Mouse (Mus musculus) 3T3-L1 (cell line): ENCODE data around the gene Kif26b.
A peak's percentile ranks its signal among the peaks of the same experiment; 100 is the strongest.

Experiments
- DNase-seq: peaks from one replicate; pipeline ENCODE4 v3.0.0-alpha.2; 2015; ENCODE audit warnings: low read depth, low spot score

Kif26b gene

DNA sequence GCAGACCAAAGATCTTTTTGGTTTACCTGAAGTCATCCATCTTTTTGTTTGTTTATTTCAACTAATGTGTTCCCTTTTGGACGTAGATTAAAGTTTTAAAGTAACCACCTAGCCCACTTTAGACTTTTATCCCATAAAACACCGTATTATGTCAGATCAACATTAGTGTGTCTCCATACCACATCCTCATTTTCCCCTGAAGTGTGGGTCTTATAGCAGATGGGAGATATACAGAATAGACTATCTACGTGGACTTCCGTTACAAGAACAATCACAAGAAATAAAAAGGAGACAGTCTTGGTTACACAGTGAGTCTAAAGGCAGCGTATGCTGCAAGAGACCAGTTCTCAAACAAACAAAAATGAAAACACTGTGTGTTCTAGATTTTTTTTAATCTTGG is 185.3 kb downstream of the Kif26b start:
- no peak for DNase-seq

DNA sequence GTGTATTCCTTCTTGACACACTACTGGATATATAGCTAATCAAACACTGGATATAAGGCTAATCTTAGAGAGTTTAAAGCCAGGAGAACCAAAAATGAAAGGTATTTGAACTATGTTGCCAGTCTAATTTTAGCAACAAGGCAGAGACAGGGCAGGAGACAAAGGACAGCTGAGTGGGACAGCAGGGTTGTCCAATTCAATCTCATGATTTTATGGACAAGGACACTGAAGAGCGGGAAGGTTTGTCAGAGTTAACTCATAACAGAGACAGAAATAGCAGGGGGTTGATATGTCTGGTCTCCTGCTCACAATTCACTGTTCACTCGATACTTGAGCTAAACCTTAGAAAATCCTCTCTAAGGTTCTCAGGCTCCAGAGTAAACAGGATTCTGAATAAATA is 187.5 kb downstream of the Kif26b start:
- no peak for DNase-seq

DNA sequence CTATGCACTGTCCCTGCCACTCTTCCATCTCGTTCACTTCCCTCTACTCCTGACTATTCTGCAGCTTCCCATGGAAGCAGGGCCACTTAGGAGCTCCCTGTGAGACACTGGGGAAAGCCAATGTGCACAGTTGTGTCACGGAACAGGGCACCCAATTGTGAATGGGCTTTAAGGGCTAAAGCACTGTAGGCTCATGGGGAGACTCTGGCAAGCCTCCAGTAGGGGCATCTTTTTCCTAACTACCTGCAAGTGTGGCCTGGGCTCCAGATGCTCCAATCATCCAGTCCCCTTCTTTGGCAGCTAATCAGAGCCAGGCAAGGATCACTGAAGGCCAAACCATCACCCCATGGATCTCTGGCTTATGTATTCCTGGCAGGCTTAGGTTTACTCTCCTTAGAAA is 191.9 kb downstream of the Kif26b start:
- no peak for DNase-seq

DNA sequence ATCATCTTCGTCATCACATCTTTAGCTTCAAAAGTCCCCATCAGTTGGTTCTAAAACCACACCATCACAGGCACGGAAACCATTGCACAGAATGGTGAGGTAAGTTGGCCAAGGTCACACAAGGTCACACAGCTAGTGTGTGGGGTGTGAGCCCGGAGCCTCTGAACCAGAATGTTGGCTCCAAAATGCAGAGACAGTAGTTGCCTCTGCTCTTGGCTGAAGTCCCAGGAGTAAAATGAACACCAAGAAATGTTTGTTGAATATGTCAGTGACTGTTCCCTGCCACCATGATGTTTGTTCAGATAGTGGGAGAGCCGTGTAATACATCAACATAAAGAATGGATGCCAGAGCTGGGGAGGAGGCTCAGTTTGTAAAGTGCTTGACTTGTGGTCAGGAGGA is 193.9 kb downstream of the Kif26b start:
- DNase-seq: peak; percentile 32

DNA sequence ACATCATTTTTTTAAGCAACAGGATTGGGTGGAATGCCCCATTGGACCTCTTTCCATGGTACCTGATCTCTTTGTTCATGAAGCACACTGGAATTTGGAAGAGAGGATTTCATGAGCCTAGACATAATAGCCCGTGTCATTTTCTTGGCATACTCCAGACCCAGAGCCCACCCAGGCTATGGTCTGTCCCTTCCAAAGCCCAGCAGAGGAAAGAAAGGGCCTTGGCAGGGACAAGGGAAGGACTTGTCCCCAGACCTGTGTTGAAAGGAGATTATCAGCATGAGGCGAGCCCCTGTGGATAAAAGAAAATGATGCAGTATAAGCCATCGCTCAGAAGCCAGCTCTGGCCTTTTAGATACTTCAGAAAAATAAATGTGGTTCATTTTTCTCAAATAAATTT is 196.6 kb downstream of the Kif26b start:
- DNase-seq: no peak

DNA sequence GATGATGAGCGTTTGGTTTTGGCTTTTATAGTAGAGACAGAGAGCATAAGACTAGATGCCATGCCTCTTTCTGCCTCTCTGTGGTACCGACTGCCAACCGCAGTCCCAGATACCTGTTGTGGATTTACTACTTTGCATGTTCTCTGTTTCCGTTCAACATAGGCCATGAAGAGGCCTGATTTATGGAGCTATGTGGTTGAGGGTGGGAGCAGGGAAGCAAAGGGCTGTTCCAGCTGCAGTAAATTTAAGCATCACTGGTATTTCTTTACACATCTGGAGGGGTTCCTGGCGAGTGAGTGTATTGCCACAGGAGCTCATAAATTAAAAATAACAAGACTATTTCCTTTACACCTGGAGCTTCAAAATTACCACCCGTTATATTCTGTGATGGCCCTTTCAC is 199.3 kb downstream of the Kif26b start:
- DNase-seq: no peak

DNA sequence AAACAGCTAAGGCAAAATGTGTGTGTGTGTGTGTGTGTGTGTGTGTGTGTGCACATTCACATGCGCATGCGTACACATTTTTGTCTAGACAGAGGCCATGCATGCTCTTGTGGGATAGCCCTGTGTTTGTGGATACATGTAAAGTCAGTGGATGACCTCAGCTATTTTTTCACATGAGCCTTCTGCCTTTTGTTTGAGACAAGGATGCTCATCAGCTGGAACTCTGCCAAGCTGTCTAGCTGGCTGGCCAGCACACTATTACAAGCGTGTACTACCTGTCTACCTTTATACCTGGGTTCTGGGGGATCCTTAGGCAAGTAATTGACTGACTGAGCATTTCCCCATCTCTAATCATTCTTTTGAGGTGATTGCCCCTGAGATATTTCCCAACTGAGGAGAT is 201.3 kb downstream of the Kif26b start:
- no peak for DNase-seq

DNA sequence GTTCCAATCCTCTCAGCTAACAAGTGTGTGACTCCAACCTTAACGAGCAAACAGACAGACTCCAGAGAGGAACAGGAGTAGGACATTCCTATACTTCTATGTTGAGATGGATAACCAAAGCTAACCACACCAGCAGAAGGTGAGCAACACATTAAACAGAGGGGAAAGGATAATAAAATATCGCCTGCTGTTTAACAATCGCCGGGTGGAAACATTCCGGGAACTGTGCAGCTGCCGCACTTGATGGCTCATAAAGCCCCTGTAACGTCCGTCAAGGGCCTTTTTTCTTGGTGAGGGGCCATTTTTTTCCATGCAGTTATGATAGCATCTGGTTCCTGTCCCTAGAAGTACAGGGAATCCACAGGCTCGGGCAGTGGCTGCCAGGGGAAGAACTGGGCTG is 204.1 kb downstream of the Kif26b start:
- DNase-seq: no peak

DNA sequence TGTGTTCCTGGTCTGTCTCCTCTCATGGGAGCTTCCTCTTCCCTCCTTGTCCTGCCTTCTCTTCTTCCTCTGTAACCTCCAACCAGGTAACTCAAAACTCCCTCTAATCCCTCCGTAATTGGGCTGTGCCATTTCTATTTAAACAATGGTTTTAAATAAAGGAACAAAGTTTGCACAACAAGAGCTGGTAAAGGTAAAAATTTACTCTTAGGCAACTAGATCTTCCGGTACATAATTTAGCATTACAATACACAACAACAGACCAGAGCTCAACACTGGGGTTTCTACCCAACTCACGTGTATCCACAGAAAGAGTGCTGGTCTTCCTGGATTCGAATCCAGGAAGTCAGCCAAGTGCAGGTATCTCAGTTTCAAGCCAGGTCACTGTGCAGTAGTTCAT is 205.7 kb downstream of the Kif26b start:
- DNase-seq: no peak

DNA sequence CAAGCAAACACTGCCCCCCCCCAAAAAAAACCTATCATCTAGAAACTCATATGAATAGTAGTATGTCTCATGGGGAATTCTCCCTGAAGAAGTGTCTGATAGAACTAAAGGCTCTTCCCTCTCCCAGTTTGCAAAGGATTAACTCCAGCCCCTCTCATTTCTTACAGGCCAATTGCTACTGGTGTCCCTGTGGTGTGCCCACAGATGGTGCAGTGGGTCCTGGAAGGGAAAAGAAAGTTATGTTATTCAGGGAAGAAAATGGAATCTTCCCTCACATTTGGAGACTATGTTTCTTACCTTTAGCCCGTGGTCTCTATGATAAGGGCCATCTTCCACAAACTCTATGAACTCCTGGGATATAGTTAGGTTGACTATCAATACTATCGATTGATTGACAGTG is 208.0 kb downstream of the Kif26b start:
- no peak for DNase-seq

DNA sequence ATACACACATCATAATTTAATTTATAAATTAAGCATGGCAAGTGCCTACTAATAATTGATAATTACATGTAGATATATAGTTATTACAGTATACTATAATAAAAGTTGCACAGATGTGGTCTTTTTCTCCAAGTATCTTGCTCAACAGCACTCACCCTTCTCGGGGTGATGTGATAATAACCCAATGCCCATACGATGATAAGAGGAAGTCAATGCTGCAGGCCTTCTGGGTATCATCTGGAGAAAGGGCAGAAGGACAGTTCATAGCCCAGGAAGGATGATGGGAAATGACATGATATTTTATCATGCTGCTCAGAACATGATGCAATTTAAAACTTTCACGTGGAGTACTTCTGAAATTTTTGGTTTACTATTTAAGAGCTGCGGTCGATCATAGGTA is 214.9 kb downstream of the Kif26b start:
- DNase-seq: no peak

DNA sequence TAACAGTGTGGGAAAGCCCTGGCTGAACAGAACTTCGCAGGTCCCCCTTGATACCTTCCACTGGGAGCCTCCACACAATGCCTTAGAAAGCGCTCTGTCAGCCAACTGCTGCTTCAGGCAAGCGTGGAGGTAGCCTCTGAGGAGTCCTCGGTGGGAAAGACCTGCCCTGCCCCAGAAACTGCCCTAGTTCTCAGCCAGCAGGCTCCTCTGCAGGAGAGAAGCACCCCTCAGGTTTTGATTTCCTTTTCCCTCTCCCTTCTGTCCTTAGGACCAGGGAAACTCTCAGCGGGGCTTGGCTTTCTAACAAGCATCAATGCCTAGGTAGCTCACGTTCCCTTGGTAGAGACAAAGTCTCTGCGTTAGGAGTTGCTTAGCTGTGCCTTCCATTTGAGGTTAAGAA is 215.6 kb downstream of the Kif26b start:
- DNase-seq: no peak

DNA sequence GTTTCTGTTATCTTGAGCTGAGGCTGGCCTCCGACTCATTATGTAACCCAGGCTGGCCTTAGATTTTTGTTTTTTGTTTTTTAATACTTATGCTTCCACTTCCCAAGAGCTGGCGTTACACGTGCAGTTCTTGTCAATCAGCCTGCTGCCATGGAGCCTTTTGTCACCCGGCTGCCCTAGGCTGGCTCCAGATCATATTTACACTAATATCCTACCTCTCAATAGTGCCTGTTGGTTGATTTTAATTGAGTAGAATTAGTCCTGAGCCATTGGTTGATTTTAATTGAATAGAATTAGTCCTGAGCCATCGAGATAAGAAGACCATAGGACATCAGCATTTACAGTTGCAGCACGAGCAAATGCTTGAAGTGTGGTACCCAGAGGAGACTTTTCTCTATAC is 216.0 kb downstream of the Kif26b start:
- DNase-seq: no peak

DNA sequence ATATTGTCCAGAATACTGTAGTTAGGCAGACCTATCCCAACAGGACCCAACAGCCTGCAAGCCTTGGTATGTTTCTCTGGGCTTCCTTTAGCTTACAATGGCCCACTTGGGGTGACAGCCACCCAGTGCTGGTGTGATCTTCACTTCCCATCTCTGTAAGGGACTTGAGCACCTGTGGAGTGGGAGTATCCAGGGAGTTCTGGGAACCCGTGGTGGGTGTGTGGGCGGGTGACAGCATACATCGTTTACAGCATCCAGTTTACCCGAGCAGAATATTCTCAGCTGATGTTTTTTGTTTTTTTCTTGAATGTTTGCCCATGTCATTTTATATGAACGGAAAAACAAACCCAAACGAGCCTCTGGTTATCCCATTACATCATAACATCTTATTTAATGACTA is 216.5 kb downstream of the Kif26b start:
- no peak for DNase-seq

DNA sequence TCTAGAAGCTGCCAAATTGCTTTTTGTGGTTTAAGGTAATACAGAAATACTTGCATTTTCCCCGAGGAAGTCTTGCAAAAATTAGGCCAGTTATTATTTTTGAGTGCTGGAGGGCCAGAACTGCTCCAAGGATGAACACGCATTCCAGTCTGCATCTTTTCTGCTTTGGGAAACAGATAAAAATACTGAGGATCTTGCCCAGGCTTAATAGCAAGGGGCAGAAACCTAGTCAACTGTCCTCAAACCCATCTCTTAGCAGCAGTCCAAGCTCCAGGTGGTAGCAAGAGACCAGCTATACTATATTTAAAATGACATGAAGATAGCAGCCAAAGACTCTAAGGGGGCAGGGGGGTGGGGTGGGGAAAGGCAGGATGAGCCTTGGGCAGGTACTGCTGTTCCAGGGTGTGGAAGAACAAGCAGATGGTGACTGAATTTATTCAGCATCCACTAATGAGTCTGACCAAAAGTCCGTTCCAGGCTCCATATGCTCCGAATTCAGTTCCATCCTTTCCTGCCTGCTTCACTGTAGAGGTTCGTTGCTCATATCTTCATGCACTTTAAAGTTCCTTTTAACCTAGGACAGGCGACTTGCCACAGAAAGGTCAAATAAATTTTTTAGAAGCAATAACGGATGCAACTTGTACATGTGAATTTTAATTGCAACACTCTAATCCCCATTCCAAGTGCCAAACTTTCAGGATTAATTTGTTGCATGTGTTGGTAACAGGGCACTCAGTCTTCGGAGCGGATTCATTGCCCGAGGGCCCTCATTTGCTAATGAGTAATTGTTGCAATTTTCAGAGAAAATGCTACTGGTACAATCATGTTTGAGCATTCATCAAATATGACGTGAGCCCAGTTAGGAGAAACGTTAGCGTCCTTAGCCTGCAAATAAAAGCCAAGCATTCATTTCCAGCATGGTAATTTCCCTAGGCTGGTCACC is 218.6 kb downstream of the Kif26b start:
- DNase-seq: no peak

DNA sequence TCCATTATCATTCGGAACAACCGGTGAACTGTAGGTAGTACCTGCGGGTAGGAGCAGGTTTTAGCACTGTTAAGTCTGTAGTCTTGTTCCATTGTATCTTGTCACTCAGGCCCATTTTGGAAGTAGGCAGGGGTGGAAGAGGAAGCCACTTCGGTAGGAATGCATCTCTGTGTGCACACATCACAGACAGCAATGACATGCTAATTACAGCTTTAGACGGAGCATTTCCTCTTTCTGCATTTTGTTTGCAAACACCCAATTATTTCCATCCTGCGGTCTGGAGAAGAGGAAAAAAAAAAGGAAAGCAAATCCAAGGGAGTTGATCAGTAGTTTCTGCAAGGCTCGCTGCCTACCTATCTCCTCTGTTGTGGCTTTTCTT is 219.3 kb downstream of the Kif26b start:
- no peak for DNase-seq

DNA sequence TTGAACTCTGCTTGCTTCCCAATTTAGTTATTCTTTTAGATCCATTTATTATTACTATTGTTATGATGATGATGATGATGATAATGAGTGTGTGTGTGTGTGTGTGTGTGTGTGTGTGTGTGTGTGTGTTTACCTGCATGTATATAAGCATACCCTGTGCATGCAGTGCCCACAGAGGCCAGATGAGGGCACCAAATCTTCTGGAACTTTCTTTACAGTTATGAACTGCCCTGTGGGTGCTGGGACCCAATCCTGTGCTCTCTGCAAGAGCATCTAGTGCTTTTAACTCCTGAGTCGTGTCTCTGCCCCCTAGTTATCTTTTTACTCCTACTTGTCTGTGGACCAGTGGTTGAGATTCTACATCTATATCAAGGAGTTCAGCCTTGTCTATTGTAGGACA is 219.7 kb downstream of the Kif26b start:
- DNase-seq: no peak

DNA sequence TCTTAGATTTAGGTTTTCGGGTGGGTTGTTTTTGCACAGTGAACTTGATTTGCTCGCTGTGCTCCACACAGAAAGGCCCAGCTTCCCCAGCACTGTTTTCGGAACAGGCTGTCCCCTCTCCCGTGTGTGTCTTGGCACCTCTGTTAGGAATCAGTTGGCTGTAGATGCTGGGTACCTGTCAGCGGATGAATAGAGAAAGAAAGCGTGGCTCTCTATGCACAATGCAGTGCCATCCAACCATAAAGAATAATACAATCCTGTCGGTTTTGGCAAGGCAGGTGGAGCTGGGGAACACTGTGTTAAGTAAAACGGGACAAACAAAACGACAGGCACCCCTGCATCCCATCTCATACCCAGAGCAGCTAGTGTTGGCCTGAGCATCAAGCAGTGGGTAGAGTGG is 220.9 kb downstream of the Kif26b start:
- DNase-seq: no peak

DNA sequence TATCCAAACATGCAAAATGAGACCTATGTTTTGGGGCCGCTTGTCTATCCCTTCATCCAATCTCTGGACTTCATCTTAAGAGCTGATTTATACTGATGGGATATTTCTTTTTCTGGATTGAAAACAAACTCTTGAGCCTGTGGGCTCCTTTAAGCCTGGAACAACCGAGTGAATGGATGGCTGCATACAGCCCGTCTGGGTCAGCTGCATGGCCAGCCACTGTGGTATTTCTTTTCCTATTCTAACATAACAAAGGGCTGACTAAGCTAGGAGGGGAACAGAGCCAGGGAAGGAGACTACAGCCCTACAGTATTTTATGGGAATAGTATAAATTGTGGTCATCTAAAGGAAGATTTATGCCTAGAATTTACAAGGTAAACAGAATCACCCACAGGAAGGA is 229.5 kb downstream of the Kif26b start:
- peak; percentile 89 for DNase-seq

DNA sequence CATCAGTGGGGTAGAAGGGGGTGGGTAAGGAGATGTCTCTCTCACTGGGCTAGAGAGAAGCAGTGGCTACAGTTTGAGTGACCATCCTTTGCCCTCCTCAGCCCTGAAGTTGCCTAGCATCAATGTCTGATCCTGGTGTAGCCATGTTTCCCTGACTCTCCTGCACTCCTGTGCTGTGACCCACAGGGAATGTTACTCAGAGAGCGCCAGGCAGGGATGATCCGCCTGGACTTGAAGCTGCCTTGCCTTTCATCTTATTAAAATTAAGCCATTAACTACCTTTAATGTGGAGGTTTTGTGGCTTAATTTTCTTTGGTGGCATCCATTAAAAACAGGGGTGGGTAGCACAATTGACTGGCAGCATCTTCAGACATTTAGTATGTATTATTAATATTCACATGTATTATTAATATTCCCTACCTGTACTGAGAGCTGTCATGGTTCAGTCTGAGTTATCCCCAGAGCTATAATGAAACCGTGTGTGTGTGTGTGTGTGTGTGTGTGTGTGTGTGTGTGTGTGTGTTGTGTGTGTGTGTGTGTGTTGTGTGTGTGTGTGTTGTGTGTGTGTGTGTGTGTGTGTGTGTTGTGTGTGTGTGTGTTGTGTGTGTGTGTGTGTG is 233.3 kb downstream of the Kif26b start:
- no peak for DNase-seq

DNA sequence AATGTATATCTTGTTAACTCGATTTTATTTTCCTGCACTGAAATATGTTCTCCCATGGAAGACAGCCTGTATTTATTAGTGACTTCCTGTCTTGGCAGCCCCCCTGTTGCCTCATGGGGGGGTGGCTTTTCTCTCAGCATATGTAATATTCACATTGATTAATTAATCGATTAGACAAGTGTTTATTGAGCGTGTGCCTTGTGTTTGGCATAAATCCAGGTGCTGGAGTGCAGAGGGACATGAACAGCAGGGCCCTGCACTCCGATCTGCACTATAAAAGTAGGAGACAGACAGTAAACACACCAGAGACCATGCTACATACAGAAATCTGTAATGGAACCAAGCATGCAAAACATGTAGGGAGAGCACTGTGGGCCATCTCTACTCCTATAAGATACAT is 236.0 kb downstream of the Kif26b start:
- no peak for DNase-seq

DNA sequence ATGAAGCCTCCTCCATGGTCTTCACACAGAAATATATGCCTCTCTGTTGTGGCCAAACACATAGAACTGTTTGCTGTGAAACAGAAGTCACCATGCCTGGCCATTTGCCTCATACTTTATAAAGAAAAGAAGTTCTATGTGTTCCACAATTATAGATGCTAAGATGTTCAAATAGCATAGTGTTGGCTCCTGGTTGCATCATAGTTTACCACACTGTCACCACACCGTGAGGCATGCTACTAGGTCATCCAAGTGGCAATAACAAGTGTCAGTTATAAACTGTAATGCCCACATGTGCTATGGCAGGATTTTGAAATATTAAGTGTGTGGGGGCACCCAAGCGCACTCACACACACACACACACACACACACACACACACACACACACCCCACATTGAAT is 236.7 kb downstream of the Kif26b start:
- DNase-seq: no peak

DNA sequence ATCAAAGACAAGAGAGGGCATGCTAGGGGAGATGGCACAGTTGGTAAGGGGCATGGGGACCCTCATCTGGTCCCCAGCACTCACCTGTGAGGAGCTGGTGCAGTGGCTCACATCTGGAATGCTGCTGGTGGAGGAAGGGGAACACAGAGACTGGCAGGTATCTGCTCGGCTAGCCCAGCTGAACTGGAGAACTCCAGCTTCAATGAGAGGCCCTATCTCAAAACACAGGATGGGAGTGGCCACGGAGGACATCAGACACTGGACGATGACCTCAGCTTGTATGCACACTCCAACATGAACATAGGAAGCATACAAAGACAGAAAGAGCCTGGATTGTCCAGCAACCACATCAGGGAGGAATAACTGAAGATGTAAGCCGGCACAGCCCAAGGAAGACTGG is 240.1 kb downstream of the Kif26b start:
- DNase-seq: no peak
